Mouse (Mus musculus): ENCODE measurements around the gene D630045J12Rik. TPM values are rescaled to one million over a fixed set of nuclear protein-coding genes. Genes with fewer than 3 reads are reported as not detected.

Gene D630045J12Rik
- total RNA-seq, 2 experiments from 2014 or later = 0.09 to 3.0 TPM

DNA sequence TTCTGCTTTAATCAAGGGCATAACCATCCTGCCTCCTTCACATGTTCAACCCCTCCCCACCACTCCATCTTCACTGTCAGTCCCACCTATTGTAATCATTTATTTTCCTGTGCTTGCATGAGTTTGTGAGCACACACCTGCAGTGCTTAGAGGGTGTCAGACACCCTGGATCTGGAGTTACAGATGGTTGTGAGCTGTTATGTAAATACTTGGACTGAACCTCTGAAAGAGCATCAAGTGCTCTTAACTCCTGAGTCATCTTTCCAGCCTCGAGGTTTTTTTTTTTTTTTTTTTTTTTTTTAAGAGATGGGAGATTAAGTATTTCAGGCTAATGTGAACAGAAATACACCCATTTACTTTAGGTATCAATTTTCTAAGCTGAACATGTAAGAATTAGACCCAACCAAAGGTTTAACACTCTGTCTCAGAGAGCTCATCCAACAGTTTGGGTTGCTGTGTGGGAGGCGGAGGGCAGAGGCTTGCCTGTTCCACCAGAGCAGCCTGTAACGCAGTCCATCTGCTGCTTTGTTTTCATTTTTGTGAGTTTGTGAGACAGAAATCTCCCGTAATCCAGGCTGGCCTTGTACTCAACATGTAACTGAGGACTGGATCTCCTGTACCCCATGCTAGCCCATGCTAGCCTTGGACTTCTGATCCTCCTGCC is 137.6 kb downstream of the D630045J12Rik start:
- no peak for ATAC-seq (replicated peaks; ENCODE audit: low FRiP score, low TSS enrichment, poor library complexity, severe bottlenecking)

DNA sequence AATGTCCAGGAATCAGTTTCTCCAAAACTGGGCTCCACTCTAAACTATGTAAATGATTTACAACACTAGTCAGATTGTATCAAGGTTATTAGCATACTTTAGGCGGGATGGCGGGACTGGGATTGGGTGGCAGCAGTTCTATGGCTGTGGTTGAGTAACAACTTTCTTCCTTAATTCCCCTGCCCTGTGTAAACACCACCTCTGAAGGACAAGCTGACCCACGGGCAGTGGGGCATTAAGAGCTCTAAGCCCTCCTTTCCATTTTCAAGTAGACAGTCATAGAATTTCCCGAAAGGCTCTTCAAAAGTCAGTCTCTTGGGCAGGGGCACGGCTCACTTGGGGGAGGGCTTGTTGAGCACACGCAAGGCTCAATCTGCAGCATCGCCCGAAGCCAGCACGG is 142.9 kb downstream of the D630045J12Rik start:
- ATAC-seq (replicated peaks; ENCODE audit: low FRiP score, low TSS enrichment, poor library complexity, severe bottlenecking) = no peak

DNA sequence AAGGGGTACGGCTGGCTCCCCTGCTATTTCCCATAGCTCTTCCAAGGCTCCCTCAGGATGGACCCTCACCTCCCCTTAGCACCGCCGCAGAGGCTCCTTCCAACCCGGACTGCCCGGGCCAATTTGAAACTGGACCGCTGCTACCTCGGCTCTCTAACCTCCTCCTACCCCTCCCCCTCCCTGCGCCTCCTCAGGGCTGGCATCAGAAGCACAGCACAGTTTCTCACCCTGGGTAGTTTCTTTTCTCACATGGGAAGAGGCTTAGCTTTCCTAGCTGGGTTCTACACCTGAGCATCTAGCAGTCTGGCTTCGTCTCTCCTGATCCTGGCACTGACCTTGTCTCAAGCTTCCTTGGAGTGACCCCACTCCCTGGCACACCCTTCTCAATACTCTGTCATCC is 143.9 kb downstream of the D630045J12Rik start:
- ATAC-seq (replicated peaks; ENCODE audit: low FRiP score, low TSS enrichment, poor library complexity, severe bottlenecking) = no peak

DNA sequence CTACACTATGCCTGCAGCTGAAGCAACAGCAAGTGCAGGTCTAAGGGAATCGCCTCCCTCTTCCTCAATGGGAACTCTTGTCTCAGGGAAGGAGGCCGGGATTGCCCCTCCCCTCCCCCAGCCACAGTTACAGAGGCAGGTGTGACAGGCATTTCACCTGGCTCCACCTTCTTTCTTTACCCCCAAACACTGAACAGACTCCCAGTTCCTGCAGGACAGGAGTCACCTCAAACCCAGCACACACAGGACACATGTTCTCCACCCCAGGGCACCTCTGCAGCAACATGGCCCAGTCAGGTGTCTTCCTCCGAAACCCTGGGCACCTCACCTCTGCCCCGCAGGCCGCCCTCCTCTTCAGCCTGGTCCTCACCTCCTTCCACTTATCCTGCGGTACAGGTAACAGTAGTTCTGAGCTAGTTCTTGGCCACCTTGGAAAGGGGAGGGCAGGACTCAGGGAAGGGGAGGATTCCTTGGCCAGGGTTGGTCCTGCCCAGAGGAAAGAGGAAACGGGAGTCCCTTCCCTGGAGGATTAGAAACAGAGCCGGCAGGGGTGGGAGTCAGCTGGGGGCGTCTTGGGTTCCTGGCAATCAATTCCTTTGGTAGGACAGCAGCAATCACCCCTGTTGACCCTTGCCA is 144.5 kb downstream of the D630045J12Rik start, which contains the start of gene Tmem213:
Gene Tmem213 (plus strand): TSS at position 96 of the 636 bp plus-strand sequence.
- no peak for ATAC-seq (replicated peaks; ENCODE audit: low FRiP score, low TSS enrichment, poor library complexity, severe bottlenecking)

DNA sequence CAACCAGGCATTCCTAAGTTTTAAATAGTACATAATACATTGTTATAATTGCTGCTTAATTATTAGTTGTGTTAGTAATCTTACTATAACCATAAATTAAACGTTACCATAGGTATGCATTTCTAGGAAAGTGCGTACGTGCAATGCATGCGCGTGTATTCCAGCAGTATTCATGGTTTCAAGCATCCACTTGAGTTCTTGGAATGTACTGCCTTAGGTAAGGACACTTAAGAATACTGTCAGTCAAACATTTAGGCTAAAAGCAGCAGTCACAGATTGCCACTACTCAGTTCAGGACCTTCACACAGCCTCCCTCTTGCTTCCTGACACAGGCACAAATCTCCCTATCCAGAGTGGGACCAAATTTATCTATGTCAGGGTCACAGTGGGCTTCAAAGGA is 145.4 kb downstream of the D630045J12Rik start:
- no peak for ATAC-seq (replicated peaks; ENCODE audit: low FRiP score, low TSS enrichment, poor library complexity, severe bottlenecking)

DNA sequence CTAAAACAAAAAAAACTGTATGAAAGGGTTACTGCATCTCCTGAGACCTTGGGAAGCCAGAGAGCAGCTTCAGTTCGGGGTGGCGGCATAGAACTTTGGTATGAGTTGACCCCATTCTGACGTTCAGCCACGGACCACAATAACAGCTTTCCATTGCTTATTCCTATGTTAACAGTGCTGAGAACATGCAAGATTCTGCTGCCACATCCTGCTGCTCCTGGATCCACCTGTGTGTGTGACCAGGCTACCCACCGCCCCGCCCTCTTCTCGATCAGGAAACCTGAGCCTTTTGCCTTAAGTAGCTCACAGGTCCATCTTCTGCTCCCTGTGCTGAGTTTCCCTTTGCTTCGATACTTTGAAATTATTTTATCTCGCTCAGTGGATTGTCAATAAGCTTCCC is 147.9 kb downstream of the D630045J12Rik start:
- ATAC-seq (replicated peaks; ENCODE audit: low FRiP score, low TSS enrichment, poor library complexity, severe bottlenecking) = no peak

DNA sequence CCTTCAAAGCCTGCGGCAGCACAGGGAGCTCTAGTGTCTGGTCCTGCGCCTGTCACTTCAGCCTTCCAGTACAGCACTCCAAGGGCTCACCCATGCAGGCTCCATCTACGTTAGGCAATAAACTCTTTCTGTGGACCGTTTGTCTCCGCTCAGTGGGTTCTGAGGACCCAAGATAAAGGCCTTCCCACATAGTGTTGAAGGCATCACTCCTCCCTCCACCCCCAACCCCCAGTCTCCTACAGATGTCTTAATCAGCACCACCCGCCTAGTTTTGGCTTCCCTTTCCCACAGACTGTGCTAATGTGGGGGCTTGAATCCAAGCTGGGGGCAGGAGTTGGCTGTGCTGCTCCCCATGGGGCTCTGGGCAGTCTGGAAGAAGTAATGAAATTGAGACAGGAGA is 150.0 kb downstream of the D630045J12Rik start:
- peak; percentile 88 for ATAC-seq (replicated peaks; ENCODE audit: low FRiP score, low TSS enrichment, poor library complexity, severe bottlenecking)

DNA sequence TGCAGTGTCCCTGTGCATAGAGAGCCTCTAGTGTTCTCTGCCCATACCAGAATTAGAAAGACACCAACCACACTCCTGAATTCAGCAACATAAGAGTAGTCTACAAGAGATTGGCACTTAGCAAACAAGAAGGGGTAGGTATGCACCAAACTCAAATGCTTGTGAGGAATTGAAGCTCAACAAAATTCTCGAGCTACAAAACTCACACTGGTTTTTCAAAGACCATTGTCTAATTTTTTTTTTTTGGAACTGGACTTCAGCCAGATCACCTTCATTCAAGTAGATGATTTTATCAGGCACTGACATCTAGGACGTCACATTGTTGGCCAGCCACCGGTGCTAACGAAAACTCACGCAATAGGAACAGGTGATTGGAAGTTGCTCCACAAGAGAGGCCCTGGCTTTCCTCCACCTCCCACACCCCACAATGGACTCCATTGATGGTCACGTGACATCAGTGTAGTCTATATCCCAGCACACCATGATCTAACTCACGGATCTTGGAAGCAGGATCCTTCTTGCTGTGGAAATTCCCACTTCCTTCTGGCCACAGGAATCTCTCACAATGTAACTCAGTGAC is 151.5 kb downstream of the D630045J12Rik start:
- no peak for ATAC-seq (replicated peaks; ENCODE audit: low FRiP score, low TSS enrichment, poor library complexity, severe bottlenecking)

DNA sequence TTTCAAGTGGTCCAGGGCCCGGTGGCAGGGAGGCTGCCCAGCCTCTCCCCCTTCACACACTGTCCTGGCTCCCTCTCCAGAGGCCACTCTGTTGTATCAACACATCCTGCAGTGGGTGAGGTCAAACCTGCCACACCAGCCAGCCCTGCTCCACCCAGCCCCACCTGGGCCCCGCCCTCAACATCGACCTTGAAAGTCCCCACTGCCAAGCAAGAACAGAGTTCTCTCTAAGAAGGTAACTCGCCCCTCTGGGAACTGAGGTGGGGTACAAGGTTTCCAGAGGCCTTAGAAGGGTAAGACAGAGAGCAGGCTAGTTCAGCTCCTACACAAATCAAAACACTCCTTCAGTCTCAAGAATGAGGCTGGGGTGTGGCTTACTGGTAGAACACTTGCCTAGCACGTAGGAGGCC is 156.8 kb downstream of the D630045J12Rik start:
- no peak for ATAC-seq (replicated peaks; ENCODE audit: low FRiP score, low TSS enrichment, poor library complexity, severe bottlenecking)

DNA sequence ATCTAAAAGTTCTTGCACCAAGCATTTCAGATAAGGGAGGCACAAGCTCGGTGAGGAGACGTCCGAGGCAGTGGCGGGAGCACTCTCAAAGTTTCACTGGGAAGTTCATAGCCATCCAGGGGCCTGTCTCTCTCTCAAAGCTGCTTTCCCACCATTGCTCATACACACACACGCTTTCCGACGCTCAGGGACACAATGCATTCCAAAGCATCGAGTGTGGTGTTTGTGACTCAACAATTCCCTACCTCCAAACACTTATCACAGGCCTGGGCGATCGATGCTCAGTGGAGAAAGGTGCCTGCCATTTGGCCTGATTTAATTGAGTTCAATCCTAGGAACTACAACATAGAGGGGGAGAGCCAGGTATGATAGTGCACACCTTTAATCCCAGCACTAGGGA is 159.1 kb downstream of the D630045J12Rik start:
- ATAC-seq (replicated peaks; ENCODE audit: low FRiP score, low TSS enrichment, poor library complexity, severe bottlenecking) = no peak

DNA sequence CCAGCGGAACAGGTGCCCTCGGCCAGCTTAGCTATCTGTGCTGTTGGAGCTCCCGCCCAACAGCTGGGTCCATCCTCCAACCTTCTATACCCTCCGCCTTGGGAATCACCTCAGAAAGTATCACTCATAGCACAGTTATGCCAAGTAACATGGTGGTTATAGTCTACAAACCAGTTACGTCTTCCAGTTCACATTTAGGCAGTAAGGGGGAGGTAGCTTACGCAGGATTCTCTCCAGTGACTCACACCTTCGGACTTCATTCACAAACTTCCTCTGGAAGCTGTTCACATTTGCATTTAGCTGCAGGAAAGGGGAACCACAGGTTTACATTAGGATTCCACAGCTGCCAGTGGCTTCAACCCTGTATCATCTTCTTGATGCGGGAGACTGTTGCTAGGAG is 161.3 kb downstream of the D630045J12Rik start:
- no peak for ATAC-seq (replicated peaks; ENCODE audit: low FRiP score, low TSS enrichment, poor library complexity, severe bottlenecking)

DNA sequence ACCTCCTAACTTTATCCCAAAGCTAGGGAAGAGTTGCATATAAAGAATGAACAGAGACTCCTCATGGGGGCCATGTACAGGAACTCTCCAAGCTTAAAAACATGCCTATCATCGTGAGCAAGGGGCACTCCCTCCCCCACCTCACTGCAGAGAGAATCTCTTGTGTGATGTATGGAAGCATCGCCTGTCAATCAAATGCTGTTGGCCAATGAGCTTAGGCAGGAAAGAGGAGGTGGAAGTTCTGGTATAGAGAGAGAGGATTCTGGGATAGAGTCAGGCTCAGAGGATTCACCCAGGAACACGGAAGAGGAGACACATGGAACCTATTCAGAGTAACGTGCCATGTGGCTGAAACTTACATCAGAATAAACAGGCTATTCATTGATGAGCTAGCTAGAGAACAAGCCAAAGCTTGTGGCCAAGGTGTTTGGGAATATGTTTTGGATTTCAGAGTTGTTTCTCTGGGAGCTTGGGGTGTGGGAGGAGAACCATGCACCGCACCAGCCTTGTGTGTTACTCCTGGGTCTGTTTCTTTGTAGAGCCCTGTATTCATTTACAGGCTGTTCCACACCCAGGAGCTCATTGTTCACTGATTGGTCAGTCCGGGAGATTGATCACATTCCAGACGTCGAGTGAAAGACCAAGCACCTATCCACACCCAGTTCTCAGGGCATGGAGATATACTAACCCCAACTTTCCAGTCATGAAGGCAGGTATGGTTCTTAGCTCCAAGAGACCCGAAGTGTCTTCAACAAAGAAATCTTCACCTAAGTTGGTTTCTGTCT is 166.4 kb downstream of the D630045J12Rik start:
- no peak for ATAC-seq (replicated peaks; ENCODE audit: low FRiP score, low TSS enrichment, poor library complexity, severe bottlenecking)

DNA sequence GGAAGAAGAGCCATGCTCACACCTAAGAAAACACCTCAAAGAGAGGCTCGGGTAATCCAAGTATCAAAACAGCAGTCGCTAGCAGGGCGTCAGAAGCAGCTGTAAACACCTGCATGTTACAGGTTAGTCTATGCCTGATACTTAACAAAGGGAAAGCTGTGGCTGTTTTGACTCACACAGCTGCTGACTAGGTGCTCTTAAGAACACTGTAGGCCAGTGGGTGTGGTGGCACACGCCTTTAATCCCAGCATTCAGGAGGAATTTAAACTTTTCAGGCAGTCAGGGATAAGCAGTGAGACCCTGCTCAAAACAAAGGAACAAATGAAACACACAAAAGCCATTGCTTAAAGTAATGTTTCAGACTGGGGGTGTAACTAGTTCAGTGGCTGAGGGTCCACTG is 170.6 kb downstream of the D630045J12Rik start:
- ATAC-seq (replicated peaks; ENCODE audit: low FRiP score, low TSS enrichment, poor library complexity, severe bottlenecking) = no peak

DNA sequence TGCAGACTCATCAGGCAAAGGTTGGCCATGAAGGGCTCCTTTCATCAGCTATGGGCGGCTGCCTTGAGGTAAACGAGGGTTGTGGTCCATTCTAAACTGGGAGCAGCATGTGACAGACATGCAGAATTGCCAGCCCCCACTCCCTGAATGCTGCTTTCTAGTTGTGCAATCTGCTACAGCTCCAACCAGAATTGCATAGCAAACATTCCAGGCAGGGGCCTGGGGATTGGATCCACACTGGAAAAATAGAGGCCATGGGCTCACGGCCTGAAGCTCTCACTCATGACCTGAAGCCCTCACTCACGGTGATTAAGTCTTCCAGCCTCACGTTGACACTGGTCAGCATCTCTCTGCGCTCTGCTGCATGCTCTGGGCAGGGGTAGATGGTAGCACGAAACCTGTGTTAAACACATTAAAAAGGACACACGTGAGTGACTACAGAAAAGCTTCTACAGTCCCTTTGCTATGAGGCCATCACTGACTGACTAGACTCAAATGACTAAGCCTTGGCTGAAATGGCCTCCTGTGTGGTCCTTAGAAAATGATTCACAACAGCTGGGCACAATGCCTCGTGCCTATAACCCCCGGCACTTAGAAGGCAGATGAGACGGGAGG is 172.0 kb downstream of the D630045J12Rik start:
- no peak for ATAC-seq (replicated peaks; ENCODE audit: low FRiP score, low TSS enrichment, poor library complexity, severe bottlenecking)

DNA sequence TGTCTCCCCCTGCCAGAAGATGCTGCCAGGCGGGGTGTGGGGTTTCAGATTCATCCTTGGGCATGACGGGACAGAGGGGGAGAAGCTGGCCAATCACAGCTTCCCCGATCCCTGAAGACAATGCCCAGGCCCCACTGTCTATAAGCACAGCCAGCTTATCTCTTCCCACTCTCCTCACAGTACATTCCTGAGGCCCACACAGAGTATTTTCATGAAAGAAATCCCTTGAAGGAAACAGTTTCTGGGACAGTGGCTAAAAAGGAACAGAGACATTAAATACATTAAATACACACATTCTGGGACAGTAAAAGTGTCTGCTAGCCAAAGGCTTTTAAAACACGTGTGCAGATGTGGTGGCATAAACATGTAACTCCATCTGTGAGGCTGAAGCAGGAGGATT is 173.4 kb downstream of the D630045J12Rik start:
- no peak for ATAC-seq (replicated peaks; ENCODE audit: low FRiP score, low TSS enrichment, poor library complexity, severe bottlenecking)

DNA sequence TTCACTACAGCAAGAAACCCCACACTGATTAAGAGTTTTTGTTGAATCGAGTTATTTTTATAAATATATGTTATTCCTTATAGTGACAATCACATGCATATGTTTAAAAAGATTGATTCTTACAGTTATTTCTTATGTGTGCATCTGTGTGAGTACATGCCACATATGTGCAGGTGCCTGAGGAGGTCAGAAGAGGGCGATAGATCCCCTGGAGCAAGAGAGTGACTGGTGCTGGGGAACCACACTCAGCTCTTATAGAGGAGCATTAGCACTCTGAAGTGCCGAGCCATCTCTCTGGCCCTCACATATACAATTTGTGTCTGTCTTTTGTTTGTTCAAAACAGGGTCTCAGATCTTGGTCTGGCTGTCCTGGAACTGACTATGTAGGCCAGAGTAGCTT is 180.2 kb downstream of the D630045J12Rik start:
- ATAC-seq (replicated peaks; ENCODE audit: low FRiP score, low TSS enrichment, poor library complexity, severe bottlenecking) = no peak
